Mouse (Mus musculus) adrenal gland, adult 18-20 months (tissue): ENCODE results near the gene Numb. TPM values are rescaled to one million over a fixed set of nuclear protein-coding genes. Genes with fewer than 3 reads are reported as not detected.
"Not testable (repeated sequence)": the region's sequence is repeated elsewhere in the genome, so short reads cannot be mapped to it uniquely, and the experiment has no call there.

Source experiments
- DNase-seq, 2 experiments: peaks; one replicate each; pipeline ENCODE4 v3.0.0; 2021 to 2022; ENCODE audit warnings: low spot score in 2 of 2
- long read RNA-seq, 2 experiments: library from polyadenylated mRNA; stranded (forward); transcript quantifications; one replicate each; pipeline ENCODE4 v2.0.0; 2021
- total RNA-seq, 2 experiments: library from RNA; stranded (reverse); gene quantifications; 1 replicate in 1 of 2; 2 replicates in 1 of 2; pipeline ENCODE4 v1.2.3; 2021

The Numb gene
- total RNA-seq = 10 to 100 TPM; 51.9 to 57.5 TPM
- long read RNA-seq, experiment 1, transcript Numb-204 (11 exons, 3,549 nt) = major isoform, 12 of 47 reads
- long read RNA-seq, experiment 1, partial matches to known transcripts = 5 of 47 reads
- long read RNA-seq, experiment 1, other reads (novel, unspliced or antisense) = 30 of 47 reads
- long read RNA-seq, experiment 2, transcript Numb-204 (11 exons, 3,549 nt) = major isoform, 7 of 48 reads
- long read RNA-seq, experiment 2, partial matches to known transcripts = 25 of 48 reads
- long read RNA-seq, experiment 2, other reads (novel, unspliced or antisense) = 15 of 48 reads

GRCm38 (mm10) chr12:83921535-83922381 is at the start of gene Numb:
Gene Numb (minus strand): TSS chr12:83921934.
- DNase-seq = peak; percentile 91 to 94

- no peak for DNase-seq
These were observed 43.5 kb upstream of the Numb start for GRCm38 (mm10) chr12:83965235-83965634.

DNA sequence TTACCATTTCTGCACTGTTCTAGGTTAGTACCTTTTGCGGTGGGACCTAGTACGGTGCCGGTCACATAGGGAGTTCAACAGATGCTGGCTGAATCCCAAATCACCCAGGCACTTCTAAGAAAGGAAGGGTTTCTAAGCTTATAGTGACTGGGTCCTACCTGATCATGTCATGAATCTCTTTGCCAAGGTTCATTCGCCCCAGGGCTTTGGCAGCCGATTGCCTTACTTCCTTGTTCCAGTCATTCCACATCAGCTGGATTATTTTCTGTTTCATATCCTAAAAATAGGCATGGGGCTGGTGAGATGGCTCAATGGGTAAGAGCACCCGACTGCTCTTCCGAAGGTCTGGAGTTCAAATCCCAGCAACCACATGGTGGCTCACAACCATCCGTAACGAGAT is 36.5 kb upstream of the Numb start:
- DNase-seq = no peak

DNA sequence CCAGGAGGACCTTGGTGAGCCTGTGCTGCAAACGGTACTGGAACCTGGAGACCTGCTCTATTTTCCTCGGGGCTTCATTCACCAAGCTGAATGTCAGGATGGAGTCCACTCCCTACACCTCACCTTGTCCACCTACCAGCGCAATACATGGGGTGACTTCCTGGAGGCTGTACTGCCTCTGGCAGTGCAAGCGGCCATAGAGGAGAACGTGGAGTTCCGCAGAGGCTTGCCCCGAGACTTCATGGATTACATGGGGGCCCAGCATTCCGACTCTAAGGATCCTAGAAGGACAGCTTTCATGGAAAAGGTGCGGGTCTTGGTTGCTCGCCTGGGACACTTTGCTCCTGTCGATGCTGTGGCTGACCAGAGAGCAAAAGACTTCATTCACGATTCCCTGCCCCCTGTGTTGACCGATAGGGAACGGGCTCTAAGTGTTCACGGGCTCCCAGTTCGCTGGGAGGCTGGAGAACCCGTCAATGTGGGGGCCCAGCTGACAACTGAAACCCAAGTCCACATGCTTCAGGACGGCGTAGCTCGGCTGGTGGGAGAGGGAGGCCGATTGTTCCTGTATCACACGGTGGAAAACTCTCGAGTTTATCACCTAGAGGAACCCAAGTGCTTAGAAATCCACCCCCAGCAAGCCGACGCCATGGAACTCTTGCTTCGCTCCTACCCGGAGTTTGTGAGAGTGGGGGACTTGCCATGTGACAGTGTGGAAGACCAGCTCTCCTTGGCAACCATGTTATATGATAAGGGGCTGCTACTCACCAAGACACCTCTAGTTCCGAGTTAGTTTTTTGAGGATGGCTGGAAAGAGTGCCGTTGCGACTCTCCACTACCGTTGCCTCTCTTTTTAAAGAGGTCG is 30.2 kb upstream of the Numb start:
- DNase-seq = no peak

DNA sequence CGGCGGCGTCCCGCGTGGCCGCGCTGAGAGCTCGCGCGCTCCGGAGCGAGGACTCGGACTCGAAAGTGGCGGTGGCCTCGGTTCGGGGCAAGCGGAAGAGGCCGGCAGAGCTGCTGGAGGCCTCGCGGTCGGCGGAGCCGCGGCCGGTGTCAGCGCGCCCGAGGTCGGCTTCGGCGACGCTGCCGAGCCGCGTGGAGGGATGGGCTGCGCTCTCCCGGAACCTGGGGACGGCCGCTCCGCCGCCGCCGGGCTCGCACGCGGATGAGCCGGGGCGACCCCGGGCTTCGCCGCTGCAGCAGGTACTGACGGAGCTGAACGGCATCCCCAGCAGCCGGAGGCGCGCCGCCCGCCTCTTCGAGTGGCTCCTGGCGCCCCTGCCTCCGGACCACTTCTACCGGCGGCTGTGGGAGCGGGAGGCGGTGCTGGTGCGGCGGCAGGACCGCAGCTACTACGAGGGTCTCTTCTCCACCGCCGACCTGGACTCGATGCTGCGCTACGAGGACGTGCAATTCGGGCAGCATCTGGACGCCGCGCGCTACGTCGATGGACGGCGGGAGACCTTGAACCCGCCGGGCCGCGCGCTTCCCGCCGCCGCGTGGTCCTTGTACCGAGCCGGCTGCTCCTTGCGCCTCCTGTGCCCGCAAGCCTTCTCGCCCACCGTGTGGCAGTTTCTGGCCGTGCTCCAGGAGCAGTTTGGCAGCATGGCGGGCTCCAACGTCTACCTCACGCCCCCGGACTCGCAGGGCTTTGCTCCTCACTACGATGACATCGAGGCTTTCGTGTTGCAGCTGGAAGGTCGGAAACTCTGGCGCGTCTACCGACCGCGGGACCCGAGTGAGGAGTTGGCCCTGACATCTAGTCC is 29.3 kb upstream of the Numb start:
- peak; percentile 43 to 55 for DNase-seq

DNA sequence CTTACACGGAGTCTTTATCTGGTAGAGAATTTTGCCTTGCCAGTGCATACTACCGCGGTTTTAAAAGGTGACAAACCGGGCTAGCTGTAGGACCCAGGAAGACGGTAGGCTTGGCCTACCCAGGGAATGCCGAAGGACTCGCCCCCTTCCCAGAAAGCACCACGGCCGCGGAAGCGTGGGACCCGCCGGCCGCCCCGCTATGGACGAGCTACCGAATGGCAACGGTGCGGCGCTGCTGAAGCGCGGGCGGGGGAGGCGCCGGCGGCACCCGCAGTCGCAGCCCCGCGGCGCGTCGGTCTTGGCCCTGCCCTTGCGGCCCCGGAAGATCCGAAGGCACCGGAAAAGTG is 28.7 kb upstream of the Numb start, which contains the start of gene Riox1:
TSS of gene Riox1 (plus strand) at position 116 of the 347 bp plus-strand sequence.
- peak; percentile 80 to 82 for DNase-seq

- no peak for DNase-seq
These were observed 28.2 kb upstream of the Numb start for GRCm38 (mm10) chr12:83949776-83950492.

- DNase-seq = no peak
These were observed 27.3 kb upstream of the Numb start for GRCm38 (mm10) chr12:83949043-83949442.

GRCm38 (mm10) chr12:83947260-83947811 is 25.6 kb upstream of the Numb start:
- no peak for DNase-seq

DNA sequence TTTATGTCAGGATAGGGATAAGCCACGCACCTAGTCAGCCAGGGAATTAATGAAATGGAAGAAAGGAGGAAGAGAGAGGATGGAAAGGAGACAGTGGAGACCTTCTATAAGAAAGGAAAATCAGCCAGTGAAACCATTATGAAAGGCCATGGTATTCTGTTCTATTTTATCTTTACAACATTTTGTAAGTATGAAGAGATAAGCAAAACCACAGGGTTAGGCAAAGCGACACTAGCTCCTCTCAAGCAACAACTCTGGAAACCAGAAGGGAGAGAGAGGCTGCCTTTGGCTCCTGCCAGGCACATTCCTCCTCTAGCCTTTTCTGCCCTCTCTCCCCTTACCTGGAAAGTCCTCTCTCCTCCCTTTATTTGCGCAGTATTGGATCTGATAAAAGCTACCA is 20.2 kb upstream of the Numb start:
- no peak for DNase-seq

- no peak for DNase-seq
These were observed 18.3 kb upstream of the Numb start for GRCm38 (mm10) chr12:83940031-83940430.

DNA sequence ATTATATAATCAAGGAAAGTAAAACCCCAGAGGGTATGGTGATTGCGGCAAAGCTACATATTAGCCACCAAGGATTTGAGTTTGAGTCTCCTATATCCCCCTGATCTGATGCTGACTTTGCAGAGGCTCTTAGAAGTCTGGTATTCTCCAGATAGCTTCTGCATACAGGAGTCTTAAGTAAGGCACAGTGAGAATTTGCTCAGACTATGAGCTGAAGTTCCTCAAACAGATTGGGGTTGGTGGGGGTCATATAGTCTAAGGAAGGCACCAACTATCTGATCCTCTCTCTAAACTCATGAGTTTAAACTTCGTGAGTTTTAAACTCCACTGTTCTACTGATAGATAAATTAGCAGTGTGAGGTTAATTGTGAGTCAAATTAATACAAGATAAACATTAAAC is 17.6 kb upstream of the Numb start:
- DNase-seq = no peak

- DNase-seq = not testable (repeated sequence)
These were observed 16.9 kb upstream of the Numb start for GRCm38 (mm10) chr12:83938592-83938991.

- DNase-seq = no peak
These were observed 15.9 kb upstream of the Numb start for GRCm38 (mm10) chr12:83937600-83937999.

DNA sequence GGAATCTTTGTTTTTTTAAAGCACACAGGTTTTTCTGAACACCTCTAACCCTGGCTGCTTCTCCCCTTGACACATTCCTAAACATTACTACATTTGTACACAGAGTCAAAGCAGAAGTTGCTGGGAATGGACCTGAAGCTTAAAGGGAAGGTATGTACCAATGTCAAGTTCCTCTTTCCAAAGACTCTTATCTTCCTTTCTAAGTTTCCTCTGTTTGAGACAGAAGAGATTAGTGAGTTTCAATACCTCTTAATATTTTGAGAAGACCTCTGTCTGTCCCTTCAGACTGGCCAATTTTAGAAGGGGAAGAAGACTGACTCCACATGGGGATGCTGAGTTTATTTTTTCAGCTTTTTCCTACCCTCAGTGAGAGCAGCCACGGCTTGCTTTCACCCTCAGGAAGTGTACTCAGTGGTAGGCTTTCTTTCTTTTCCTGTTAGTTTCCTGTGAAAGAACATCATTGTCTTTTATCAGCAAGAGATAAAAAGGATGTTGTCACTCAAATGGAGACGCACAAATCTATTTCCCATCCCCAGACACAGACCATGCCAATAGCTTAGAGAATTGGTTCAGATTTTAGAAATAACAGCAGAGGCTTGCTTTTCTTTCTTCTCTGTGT is 7.6 kb upstream of the Numb start:
- DNase-seq = no peak

- DNase-seq = no peak
These were observed 6.0 kb upstream of the Numb start for GRCm38 (mm10) chr12:83927747-83928146.

DNA sequence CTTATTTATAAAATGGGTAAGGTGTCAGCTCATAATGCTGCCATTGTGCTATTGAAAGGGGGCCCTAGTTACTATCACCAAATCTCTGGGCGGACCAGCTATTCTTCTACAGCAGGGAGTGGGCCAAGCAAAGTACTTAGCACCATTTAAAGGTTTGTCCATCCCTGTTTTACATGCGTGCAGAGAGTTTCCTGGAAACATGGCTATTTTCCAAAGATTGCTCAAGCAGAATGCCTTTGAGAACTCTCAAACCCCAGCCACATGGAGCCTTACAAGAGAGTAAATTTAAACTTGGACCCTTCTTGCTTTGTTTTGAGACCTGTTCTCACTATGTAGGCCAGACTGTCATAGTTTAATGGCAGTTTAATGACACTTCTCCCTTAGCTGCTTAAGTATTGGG is 4.3 kb upstream of the Numb start:
- no peak for DNase-seq

GRCm38 (mm10) chr12:83925160-83925703 is 3.5 kb upstream of the Numb start:
- no peak for DNase-seq

GRCm38 (mm10) chr12:83924332-83924731 is 2.6 kb upstream of the Numb start:
- DNase-seq = no peak
